Mouse (Mus musculus) hindbrain, postnatal 0 days (tissue): Measurements from ENCODE around the gene Xpnpep3. TPM values are rescaled to one million over a fixed set of nuclear protein-coding genes. Genes with fewer than 3 reads are reported as not detected.
"Not testable (repeated sequence)": the region's sequence is repeated elsewhere in the genome, so short reads cannot be mapped to it uniquely, and the experiment has no call there.

Experiments
- ATAC-seq: fragments of 200-750 bp; cut with Nextera tagmentation; 2 replicates; pipeline ENCODE4 v1.8.0; 2017; ENCODE audit warnings: mild to moderate bottlenecking, moderate TSS enrichment, moderate library complexity
- DNase-seq: peaks from one replicate; pipeline ENCODE4 v3.0.0-alpha.2; 2015; ENCODE audit warnings: low spot score
- H3K27ac ChIP-seq: fragments of 300-500 bp; sonication (generic); 2 replicates; pipeline ENCODE4 v1.5.1; 2014; ENCODE audit warnings: mild to moderate bottlenecking
- H3K27me3 ChIP-seq: fragments of 300-500 bp; sonication (generic); 2 replicates; pipeline ENCODE4 v1.6.1; 2014; ENCODE audit warnings: low read length, mixed read lengths; ENCODE audit not compliant: insufficient read depth
- H3K36me3 ChIP-seq: fragments of 300-500 bp; sonication (generic); 2 replicates; pipeline ENCODE4 v1.6.1; 2014; ENCODE audit warnings: low read length, mixed read lengths; ENCODE audit not compliant: insufficient read depth
- H3K4me1 ChIP-seq: fragments of 300-500 bp; sonication (generic); 2 replicates; pipeline ENCODE4 v1.6.1; 2014; ENCODE audit warnings: antibody characterized with exemption, low read length, mixed read lengths; ENCODE audit not compliant: insufficient read depth
- H3K4me2 ChIP-seq: fragments of 300-500 bp; sonication (generic); 2 replicates; pipeline ENCODE4 v1.6.1; 2014; ENCODE audit warnings: low read depth, mild to moderate bottlenecking, low read length, moderate library complexity, mixed read lengths
- H3K4me3 ChIP-seq: fragments of 300-500 bp; sonication (generic); 2 replicates; pipeline ENCODE4 v1.5.1; 2014; ENCODE audit warnings: low read length
- H3K9ac ChIP-seq: fragments of 300-500 bp; sonication (generic); replicated peaks from 2 replicates; pipeline ENCODE4 v1.6.1; 2014; ENCODE audit warnings: mild to moderate bottlenecking, low read length, moderate library complexity, mixed read lengths
- H3K9me3 ChIP-seq: fragments of 300-500 bp; sonication (generic); 2 replicates; pipeline ENCODE4 v1.6.1; 2016; ENCODE audit warnings: low read length, mixed read lengths
- CTCF ChIP-seq: IDR thresholded peaks from 2 replicates; pipeline ENCODE4 v1.5.1; 2016; ENCODE audit warnings: antibody characterized with exemption, control low read depth, low read depth
- WGBS: fragments of 180-500 bp; shearing (Covaris S2); extraction: QIAGEN DNeasy Blood & Tissue Kit; methylation state at CpG from one replicate; pipeline ENCODE4 v1.1.7; 2014; 5-methylcytosine and 5-hydroxymethylcytosine counted together
- polyA plus RNA-seq: library from polyadenylated mRNA; unstranded; fragments of >200 nt; fragmentation: Nextera tagmentation; extraction: Ambion mirVana; gene quantifications from 2 replicates; pipeline ENCODE4 v1.2.1, GENCODE M21; 2015
- total RNA-seq: library from RNA; depleted of rRNA; stranded (reverse); fragments of >200 nt; gene quantifications from 2 replicates; pipeline ENCODE4 v1.2.3, GENCODE M21; 2014

Xpnpep3 gene
- total and polyA plus RNA-seq, 2 experiments from 2014 or later, result 6.5 to 7.7 TPM

DNA sequence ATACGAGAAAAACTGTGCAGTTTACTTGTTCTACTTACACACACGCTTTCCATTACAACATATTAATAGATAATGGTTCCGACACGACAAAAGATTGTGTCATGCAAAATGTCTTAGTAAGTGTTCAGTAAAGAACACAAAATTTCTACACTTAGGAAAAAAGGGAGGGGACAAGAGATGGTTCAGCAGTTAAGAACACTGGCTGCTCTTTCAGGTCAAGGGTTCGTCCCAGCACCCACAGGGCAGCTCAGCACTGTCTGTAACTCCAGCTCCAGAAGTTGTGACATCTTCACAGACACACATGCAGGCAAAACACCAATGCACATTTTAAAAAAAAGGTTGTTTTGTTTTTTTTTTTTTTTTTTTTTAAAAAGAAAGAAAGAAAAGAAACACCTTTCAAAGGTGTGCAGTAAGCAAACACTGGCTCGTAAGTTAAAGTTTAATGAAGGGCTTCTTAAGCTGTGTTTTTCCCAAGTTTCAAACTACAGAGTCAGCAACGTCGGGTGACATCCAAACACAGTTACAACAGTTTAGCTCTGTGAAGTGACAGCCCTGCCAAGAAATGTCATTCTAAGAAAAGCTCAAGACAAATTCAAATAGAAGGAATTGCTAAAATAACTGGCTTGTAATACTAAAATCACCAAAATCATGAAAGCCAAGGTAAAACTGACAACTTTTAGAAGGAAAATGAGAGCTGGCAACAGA lies 5.6 kb upstream of the Xpnpep3 start:
- 86% methylated on average over 8 of the region's 8 CpGs for WGBS
- no peak overlapping the region for H3K9ac ChIP-seq
- DNase-seq, result no peak
- H3K27me3 ChIP-seq, result no peaks in the 10 kb centered on the region
- H3K4me1 ChIP-seq, result no peaks in the 10 kb centered on the region
- TF ChIP-seq CTCF, result no peak
- no peak overlapping the region for H3K27ac ChIP-seq
- H3K9me3 ChIP-seq, result no peaks in the 10 kb centered on the region
- no peak overlapping the region for H3K4me2 ChIP-seq
- peaks cover 12% of the 10 kb centered on the region for H3K36me3 ChIP-seq
- ATAC-seq, result no peak
- no peak overlapping the region for H3K4me3 ChIP-seq

DNA sequence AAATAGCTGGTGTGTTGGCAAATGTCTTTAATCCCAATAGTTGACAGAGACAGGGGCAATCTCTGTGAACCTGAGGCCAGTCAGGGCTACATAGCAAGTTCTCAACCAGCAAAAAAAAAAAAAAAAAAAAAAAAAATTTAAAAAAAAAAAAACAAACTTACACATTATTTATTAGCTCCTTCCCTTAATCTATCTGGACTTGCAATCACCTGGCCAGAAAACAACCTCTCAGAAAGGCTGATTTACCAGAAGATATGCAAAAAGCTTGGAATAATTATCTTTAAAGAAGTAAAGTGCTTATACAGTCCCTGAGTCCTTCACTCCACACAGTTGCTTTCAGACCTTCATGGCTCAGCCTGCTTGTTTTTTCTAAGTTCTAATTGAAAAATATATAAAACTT lies 1.7 kb upstream of the Xpnpep3 start:
- Histone ChIP-seq H3K4me2 (peak overlapping the region; percentile 70), H3K36me3 (no peaks in the 10 kb centered on the region), H3K9me3 (no peaks in the 10 kb centered on the region), H3K27ac (peak overlapping the region; percentile 97; the same call in 1 of the 2 replicates), H3K4me1 (peaks cover 6% of the 10 kb centered on the region; the same call in 1 of the 2 replicates), H3K27me3 (no peaks in the 10 kb centered on the region), H3K4me3 (peak overlapping the region; percentile 94), H3K9ac (peak overlapping the region; percentile 91)
- ATAC-seq (no peak), DNase-seq (no peak)
- TF ChIP-seq CTCF, result no peak

DNA sequence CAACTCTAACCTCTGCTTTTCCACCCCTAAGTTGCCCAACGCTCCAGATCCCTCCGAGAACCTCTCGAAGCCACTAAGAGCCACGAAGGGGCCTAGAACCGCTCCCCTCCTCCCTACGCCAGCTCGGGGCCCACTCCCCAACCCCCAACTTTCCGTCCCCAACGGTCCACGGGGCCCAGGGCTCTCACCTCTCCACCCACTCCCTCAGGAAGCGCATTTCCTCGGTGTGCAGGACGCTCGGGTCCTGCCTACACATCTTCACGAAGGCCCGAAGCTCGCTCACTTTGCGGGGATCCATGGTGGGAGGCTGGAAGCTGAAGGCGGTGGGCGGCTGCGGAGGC lies 671 bp upstream of the Xpnpep3 start:
- WGBS, result under 1% methylated on average over 21 of the region's 21 CpGs
- no peak; the same call in 1 of the 2 replicates for ATAC-seq

DNA sequence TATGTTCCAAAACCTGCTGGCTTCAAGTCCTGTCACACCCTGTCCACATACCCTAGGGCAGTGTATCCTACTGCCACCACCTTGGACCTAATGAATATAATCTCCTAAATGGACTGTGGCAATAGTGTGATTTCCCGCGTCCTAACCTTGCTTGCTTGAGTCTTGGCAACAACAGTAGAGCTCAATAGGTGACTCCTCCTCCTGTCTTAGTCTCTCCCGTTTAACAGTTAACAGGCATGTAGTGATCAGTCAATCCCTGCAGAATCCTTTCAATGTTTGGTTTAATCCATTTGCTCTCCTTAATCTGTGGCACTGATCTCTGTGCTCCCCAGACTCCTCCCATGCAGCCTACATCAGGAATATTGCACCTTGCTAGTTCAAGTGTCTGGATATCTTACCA lies 5.1 kb downstream of the Xpnpep3 start:
- no peak for ATAC-seq

More for the DNA sequence above, 671 bp upstream of the Xpnpep3 start:
- Histone ChIP-seq H3K9ac (peak overlapping the region; percentile 91), H3K36me3 (no peaks in the 10 kb centered on the region), H3K9me3 (no peaks in the 10 kb centered on the region), H3K4me1 (peaks cover 6% of the 10 kb centered on the region; the same call in 1 of the 2 replicates), H3K4me2 (peak overlapping the region; percentile 70), H3K4me3 (peak overlapping the region; percentile 94), H3K27me3 (no peaks in the 10 kb centered on the region), H3K27ac (peak overlapping the region; percentile 97)
- TF ChIP-seq CTCF, result no peak
- no peak for DNase-seq

GRCm38 (mm10) chr15:81408199-81408598 lies 8.3 kb downstream of the Xpnpep3 start, which contains the start of gene Dnajb7:
Gene Dnajb7, minus strand, starts transcription at chr15:81408299.
- no peaks in the 10 kb centered on the region for H3K27me3 ChIP-seq
- no peak within 1 kb of the TSS for H3K9ac ChIP-seq
- WGBS, result 97% methylated on average over 1 of the region's 1 CpGs
- no peaks in the 10 kb centered on the region for H3K4me1 ChIP-seq
- H3K36me3 ChIP-seq, result no peaks in the 10 kb centered on the region
- H3K4me2 ChIP-seq, result no peak within 1 kb of the TSS
- no peak for ATAC-seq
- H3K9me3 ChIP-seq, result no peaks in the 10 kb centered on the region
- no peak for DNase-seq
- H3K27ac ChIP-seq, result no peak within 1 kb of the TSS
- H3K4me3 ChIP-seq, result no peak within 1 kb of the TSS
- TF ChIP-seq CTCF, result no peak

More for the DNA sequence above, 5.1 kb downstream of the Xpnpep3 start:
- Histone ChIP-seq H3K27me3 (no peaks in the 10 kb centered on the region), H3K27ac (no peak overlapping the region), H3K4me1 (peaks cover 6% of the 10 kb centered on the region; the same call in 1 of the 2 replicates), H3K9me3 (no peaks in the 10 kb centered on the region), H3K36me3 (no peaks in the 10 kb centered on the region), H3K4me2 (no peak overlapping the region), H3K4me3 (no peak overlapping the region), H3K9ac (no peak overlapping the region)
- 74% methylated on average over 3 of the region's 3 CpGs for WGBS
- no peak for DNase-seq
- no peak for TF ChIP-seq CTCF

DNA sequence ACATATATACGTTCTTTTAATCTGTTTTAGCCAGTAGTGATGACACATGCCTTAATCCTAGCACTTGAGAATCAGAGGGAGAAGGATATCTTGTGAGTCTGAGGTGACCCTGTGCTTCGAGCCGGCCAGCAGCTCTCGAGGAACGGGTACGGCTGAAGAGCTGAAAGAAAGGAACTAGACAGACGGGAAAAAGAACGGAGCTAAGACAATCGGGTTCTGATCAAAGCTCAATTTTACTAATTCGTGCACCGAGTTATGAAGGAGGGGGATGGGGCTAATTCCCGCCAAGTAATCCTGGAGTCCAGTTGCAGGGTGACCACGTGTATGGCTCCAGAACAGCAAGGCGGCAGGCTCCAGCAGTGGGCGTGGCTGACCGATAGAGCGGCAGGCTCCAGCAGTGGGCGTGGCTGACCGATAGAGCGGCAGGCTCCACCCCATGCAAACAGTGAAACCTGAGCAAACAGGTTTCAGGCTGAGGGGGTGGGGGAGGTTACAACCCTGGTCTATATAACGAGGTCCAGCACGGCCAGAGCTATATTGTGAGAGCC lies 16.9 kb downstream of the Xpnpep3 start:
- 12% methylated on average over 22 of the region's 22 CpGs for WGBS
- H3K9me3 ChIP-seq, H3K27me3 ChIP-seq, H3K36me3 ChIP-seq, H3K4me1 ChIP-seq, H3K27ac ChIP-seq: not testable (repeated sequence)
- DNase-seq (peak; percentile 31), ATAC-seq (peak; percentile 62)
- Histone ChIP-seq H3K4me3 (peak overlapping the region; percentile 23), H3K4me2 (peak overlapping the region; percentile 44; the same call in 1 of the 2 replicates), H3K9ac (0 out of 2 replicates have a peak overlapping the region, but pooled peaks have one; percentile 0)

DNA sequence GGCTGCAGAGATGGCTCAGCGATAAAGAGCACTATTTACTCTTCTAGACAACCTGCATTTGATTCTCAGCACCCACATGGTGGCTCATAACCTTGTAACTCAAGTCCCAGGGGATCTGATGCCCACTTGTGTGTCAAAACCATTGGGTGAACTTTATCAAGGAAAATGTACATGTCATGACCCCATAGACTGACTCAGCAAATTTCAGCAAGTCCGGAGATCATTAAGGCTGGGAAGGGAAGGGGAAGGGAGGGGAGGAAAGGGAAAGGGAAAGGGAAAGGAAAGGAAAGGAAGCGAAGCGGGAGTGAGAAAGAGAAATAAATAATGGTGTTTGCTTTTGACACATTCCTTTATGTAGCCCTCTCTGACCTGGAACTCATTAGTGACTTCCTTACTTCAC lies 18.1 kb downstream of the Xpnpep3 start:
- ATAC-seq, result no peak
- Histone ChIP-seq H3K27ac (no peak overlapping the region), H3K4me2 (no peak overlapping the region), H3K9me3 (no peaks in the 10 kb centered on the region), H3K36me3 (no peaks in the 10 kb centered on the region), H3K4me3 (no peak overlapping the region), H3K27me3 (no peaks in the 10 kb centered on the region), H3K9ac (no peak overlapping the region), H3K4me1 (no peaks in the 10 kb centered on the region)
- 92% methylated on average over 4 of the region's 4 CpGs for WGBS
- TF ChIP-seq CTCF, result no peak
- no peak for DNase-seq
